Mouse (Mus musculus) erythroblast, embryonic 14.5 days (primary cell): Measurements from ENCODE around the gene Nkx2-5.

Source experiments
- GATA1 ChIP-seq: IDR thresholded peaks from 2 replicates; pipeline ENCODE4 v1.6.1; 2012; ENCODE audit warnings: low read length, inconsistent platforms, mixed read lengths
- TAL1 ChIP-seq: IDR thresholded peaks from 3 replicates; pipeline ENCODE4 v1.6.1; 2012; ENCODE audit warnings: low read length, inconsistent platforms, mixed read lengths

DNA sequence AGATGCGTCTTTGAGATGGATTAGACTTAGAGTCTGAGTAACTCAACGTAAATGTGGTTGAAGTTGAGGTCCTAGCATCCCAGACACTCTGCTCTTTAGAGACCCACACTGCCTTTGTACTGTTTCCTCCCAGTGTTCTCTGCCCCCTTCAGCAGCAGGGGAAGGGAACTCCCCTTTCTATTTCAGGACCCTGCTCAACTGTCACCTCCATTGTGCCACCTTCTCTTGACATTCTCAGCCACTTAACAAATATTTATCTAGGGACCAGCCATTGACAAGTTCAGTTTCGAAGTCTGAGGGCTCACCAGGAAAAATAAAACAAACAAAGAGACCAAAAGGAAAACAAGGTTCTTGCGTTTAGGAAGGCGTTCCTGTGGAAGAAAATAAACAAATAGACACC is 19.5 kb upstream of the Nkx2-5 start:
- TF ChIP-seq GATA1, result no peak
- TF ChIP-seq TAL1, result no peak
